Mouse (Mus musculus): Measurements from ENCODE around the gene Fbxo4. TPM values are rescaled to one million over a fixed set of nuclear protein-coding genes. Genes with fewer than 3 reads are reported as not detected.

Fbxo4 gene
- polyA plus RNA-seq (2015; fragmentation: Nextera tagmentation; extraction: Ambion mirVana), result 2.9 and 3.2 TPM in 2 replicates

- peak within 1 kb of the TSS; percentile 85 for H3K27ac ChIP-seq (replicated peaks)
- under 1% methylated on average over 61 of the region's 61 CpGs for WGBS (ENCODE audit: insufficient replicate concordance)
- peak within 1 kb of the TSS; percentile 70 for H3K9ac ChIP-seq
- H3K27me3 ChIP-seq, result no peaks in the 10 kb centered on the region
- ATAC-seq (ENCODE audit: insufficient read depth), result peak; percentile 94
- H3K4me2 ChIP-seq, result peak within 1 kb of the TSS; percentile 87
- H3K4me3 ChIP-seq (replicated peaks), result peak within 1 kb of the TSS; percentile 72
- no peaks in the 10 kb centered on the region; the same call in 1 of the 2 replicates for H3K36me3 ChIP-seq (replicated peaks)
- no peaks in the 10 kb centered on the region for H3K9me3 ChIP-seq (replicated peaks)
- peaks cover 16% of the 10 kb centered on the region for H3K4me1 ChIP-seq (replicated peaks)
Measured at GRCm38 (mm10) chr15:3979061-3979848, at the start of gene Fbxo4. Fbxo4 (minus strand) TSS chr15:3979573.

GRCm38 (mm10) chr15:4028960-4029359 is 49.6 kb upstream of the Fbxo4 start:
- no peak for ATAC-seq (ENCODE audit: insufficient read depth)
- H3K27me3 ChIP-seq, result peaks cover 12% of the 10 kb centered on the region
- no peaks in the 10 kb centered on the region for H3K36me3 ChIP-seq (replicated peaks)

GRCm38 (mm10) chr15:4028411-4028700 is 49.0 kb upstream of the Fbxo4 start:
- Histone ChIP-seq H3K4me1 (replicated peaks) (peaks cover 11% of the 10 kb centered on the region; the same call in 1 of the 2 replicates), H3K36me3 (replicated peaks) (no peaks in the 10 kb centered on the region), H3K9me3 (replicated peaks) (no peaks in the 10 kb centered on the region), H3K4me3 (replicated peaks) (no peak overlapping the region), H3K27ac (replicated peaks) (no peak overlapping the region), H3K4me2 (no peak overlapping the region), H3K9ac (no peak overlapping the region), H3K27me3 (peaks cover 12% of the 10 kb centered on the region)
- ATAC-seq (ENCODE audit: insufficient read depth), result no peak
- 70% methylated on average over 6 of the region's 6 CpGs for WGBS (ENCODE audit: insufficient replicate concordance)

More at GRCm38 (mm10) chr15:4028960-4029359, 49.6 kb upstream of the Fbxo4 start:
- Histone ChIP-seq H3K4me2 (no peak overlapping the region), H3K9me3 (replicated peaks) (no peaks in the 10 kb centered on the region), H3K9ac (no peak overlapping the region), H3K4me3 (replicated peaks) (no peak overlapping the region), H3K27ac (replicated peaks) (no peak overlapping the region), H3K4me1 (replicated peaks) (peaks cover 11% of the 10 kb centered on the region; the same call in 1 of the 2 replicates)

- no peak overlapping the region for H3K9ac ChIP-seq
- peak overlapping the region; percentile 68 for H3K4me3 ChIP-seq (replicated peaks)
Measured at GRCm38 (mm10) chr15:4027671-4028410, 48.5 kb upstream of the Fbxo4 start.

GRCm38 (mm10) chr15:4026831-4027584 is 47.6 kb upstream of the Fbxo4 start:
- Histone ChIP-seq H3K4me1 (replicated peaks) (peaks cover 11% of the 10 kb centered on the region; the same call in 1 of the 2 replicates), H3K9ac (peak overlapping the region; percentile 44), H3K27me3 (peaks cover 12% of the 10 kb centered on the region), H3K4me2 (peak overlapping the region; percentile 81), H3K4me3 (replicated peaks) (peak overlapping the region; percentile 68), H3K36me3 (replicated peaks) (no peaks in the 10 kb centered on the region), H3K27ac (replicated peaks) (peak overlapping the region; percentile 62), H3K9me3 (replicated peaks) (no peaks in the 10 kb centered on the region)
- peak; percentile 63 for ATAC-seq (ENCODE audit: insufficient read depth)
- under 1% methylated on average over 64 of the region's 65 CpGs for WGBS (ENCODE audit: insufficient replicate concordance)

More at GRCm38 (mm10) chr15:4027671-4028410, 48.5 kb upstream of the Fbxo4 start:
- H3K4me1 ChIP-seq (replicated peaks), result peaks cover 11% of the 10 kb centered on the region; the same call in 1 of the 2 replicates
- peaks cover 12% of the 10 kb centered on the region for H3K27me3 ChIP-seq
- no peaks in the 10 kb centered on the region for H3K9me3 ChIP-seq (replicated peaks)
- peak overlapping the region; percentile 81 for H3K4me2 ChIP-seq
- H3K36me3 ChIP-seq (replicated peaks), result no peaks in the 10 kb centered on the region
- H3K27ac ChIP-seq (replicated peaks), result no peak overlapping the region; the same call in 1 of the 2 replicates
- 18% methylated on average over 6 of the region's 6 CpGs for WGBS (ENCODE audit: insufficient replicate concordance)
- ATAC-seq (ENCODE audit: insufficient read depth), result no peak

- peak within 1 kb of the TSS; percentile 62 for H3K27ac ChIP-seq (replicated peaks)
- ATAC-seq (ENCODE audit: insufficient read depth), result peak; percentile 88
- WGBS (ENCODE audit: insufficient replicate concordance), result under 1% methylated on average over 45 of the region's 45 CpGs
- H3K4me3 ChIP-seq (replicated peaks), result peak within 1 kb of the TSS; percentile 68
- peak within 1 kb of the TSS; percentile 44 for H3K9ac ChIP-seq
- H3K4me1 ChIP-seq (replicated peaks), result peaks cover 11% of the 10 kb centered on the region; the same call in 1 of the 2 replicates
- H3K4me2 ChIP-seq, result peak within 1 kb of the TSS; percentile 81
- peaks cover 12% of the 10 kb centered on the region for H3K27me3 ChIP-seq
- H3K9me3 ChIP-seq (replicated peaks), result no peaks in the 10 kb centered on the region
- H3K36me3 ChIP-seq (replicated peaks), result no peaks in the 10 kb centered on the region
Measured at GRCm38 (mm10) chr15:4026231-4026773, 46.9 kb upstream of the Fbxo4 start, which contains the start of gene Oxct1. Oxct1 (plus strand) TSS chr15:4026383.

GRCm38 (mm10) chr15:4025508-4025904 is 46.1 kb upstream of the Fbxo4 start:
- ATAC-seq (ENCODE audit: insufficient read depth), result no peak
- Histone ChIP-seq H3K4me2 (peak overlapping the region; percentile 81; the same call in 1 of the 2 replicates), H3K27me3 (peaks cover 12% of the 10 kb centered on the region), H3K27ac (replicated peaks) (no peak overlapping the region), H3K9me3 (replicated peaks) (no peaks in the 10 kb centered on the region), H3K4me1 (replicated peaks) (peaks cover 11% of the 10 kb centered on the region; the same call in 1 of the 2 replicates), H3K9ac (no peak overlapping the region), H3K36me3 (replicated peaks) (no peaks in the 10 kb centered on the region), H3K4me3 (replicated peaks) (no peak overlapping the region)
- WGBS (ENCODE audit: insufficient replicate concordance), result 56% methylated on average over 11 of the region's 11 CpGs

- H3K36me3 ChIP-seq (replicated peaks), result no peaks in the 10 kb centered on the region
- H3K4me2 ChIP-seq, result no peak overlapping the region
- H3K9ac ChIP-seq, result no peak overlapping the region
- H3K27me3 ChIP-seq, result peaks cover 12% of the 10 kb centered on the region
- no peak for ATAC-seq (ENCODE audit: insufficient read depth)
- peaks cover 11% of the 10 kb centered on the region; the same call in 1 of the 2 replicates for H3K4me1 ChIP-seq (replicated peaks)
- no peak overlapping the region for H3K27ac ChIP-seq (replicated peaks)
- WGBS (ENCODE audit: insufficient replicate concordance), result 68% methylated on average over 13 of the region's 13 CpGs
- H3K9me3 ChIP-seq (replicated peaks), result no peaks in the 10 kb centered on the region
- H3K4me3 ChIP-seq (replicated peaks), result no peak overlapping the region
Measured at GRCm38 (mm10) chr15:4024726-4025507, 45.5 kb upstream of the Fbxo4 start.

GRCm38 (mm10) chr15:4023747-4024146 is 44.4 kb upstream of the Fbxo4 start:
- Histone ChIP-seq H3K4me3 (replicated peaks) (no peak overlapping the region), H3K27ac (replicated peaks) (no peak overlapping the region), H3K27me3 (peaks cover 12% of the 10 kb centered on the region), H3K4me2 (no peak overlapping the region), H3K36me3 (replicated peaks) (no peaks in the 10 kb centered on the region), H3K9me3 (replicated peaks) (no peaks in the 10 kb centered on the region), H3K4me1 (replicated peaks) (peaks cover 11% of the 10 kb centered on the region; the same call in 1 of the 2 replicates), H3K9ac (no peak overlapping the region)
- no peak for ATAC-seq (ENCODE audit: insufficient read depth)
- WGBS (ENCODE audit: insufficient replicate concordance), result 62% methylated on average over 2 of the region's 2 CpGs

GRCm38 (mm10) chr15:4020711-4021110 is 41.3 kb upstream of the Fbxo4 start:
- Histone ChIP-seq H3K36me3 (replicated peaks) (no peaks in the 10 kb centered on the region), H3K9me3 (replicated peaks) (no peaks in the 10 kb centered on the region), H3K4me1 (replicated peaks) (no peaks in the 10 kb centered on the region), H3K4me2 (no peak overlapping the region), H3K4me3 (replicated peaks) (no peak overlapping the region), H3K27me3 (no peaks in the 10 kb centered on the region), H3K27ac (replicated peaks) (no peak overlapping the region), H3K9ac (no peak overlapping the region)
- WGBS (ENCODE audit: insufficient replicate concordance), result 59% methylated on average over 4 of the region's 4 CpGs
- no peak for ATAC-seq (ENCODE audit: insufficient read depth)

Data from liver, embryonic 15.5 days (tissue).